Mouse (Mus musculus) liver, embryonic 14.5 days (tissue): ENCODE measurements around the gene Ercc6.
A peak's percentile ranks its signal among the peaks of the same experiment; 100 is the strongest.

Experiments
- CTCF ChIP-seq: IDR thresholded peaks from 2 replicates; pipeline ENCODE4 v1.5.1; 2016; ENCODE audit warnings: antibody characterized with exemption, low read depth, control low read depth
- EP300 ChIP-seq: IDR thresholded peaks from 2 replicates; pipeline ENCODE4 v1.6.1; 2016; ENCODE audit warnings: antibody characterized with exemption, low read depth

DNA sequence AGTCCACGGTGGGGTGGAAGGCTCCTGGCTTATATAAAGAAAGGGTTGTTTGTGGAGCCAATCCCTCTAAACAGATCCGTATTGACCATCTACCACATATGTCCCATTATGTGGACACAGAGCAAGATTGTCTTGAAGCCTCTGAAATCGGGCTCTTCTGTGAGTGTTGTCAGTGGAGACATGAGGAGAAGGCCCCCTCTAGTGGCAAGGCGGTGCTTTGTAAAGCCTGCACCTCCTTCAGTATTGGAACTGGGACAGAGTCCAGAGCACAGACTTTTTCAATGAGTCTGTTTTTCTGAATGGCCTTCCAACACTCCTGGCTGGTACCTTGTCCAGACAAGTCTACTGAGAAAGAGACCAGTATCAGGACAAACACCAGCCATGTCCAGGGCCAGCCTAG is 40.3 kb upstream of the Ercc6 start:
- no peak for TF ChIP-seq EP300
- peak; percentile 69 for TF ChIP-seq CTCF
